Mouse (Mus musculus): ENCODE measurements around the gene Fancc. TPM values are rescaled to one million over a fixed set of nuclear protein-coding genes. Genes with fewer than 3 reads are reported as not detected.

Gene Fancc
- polyA plus RNA-seq, 1 experiment from 2014 or later = 23.2 TPM

DNA sequence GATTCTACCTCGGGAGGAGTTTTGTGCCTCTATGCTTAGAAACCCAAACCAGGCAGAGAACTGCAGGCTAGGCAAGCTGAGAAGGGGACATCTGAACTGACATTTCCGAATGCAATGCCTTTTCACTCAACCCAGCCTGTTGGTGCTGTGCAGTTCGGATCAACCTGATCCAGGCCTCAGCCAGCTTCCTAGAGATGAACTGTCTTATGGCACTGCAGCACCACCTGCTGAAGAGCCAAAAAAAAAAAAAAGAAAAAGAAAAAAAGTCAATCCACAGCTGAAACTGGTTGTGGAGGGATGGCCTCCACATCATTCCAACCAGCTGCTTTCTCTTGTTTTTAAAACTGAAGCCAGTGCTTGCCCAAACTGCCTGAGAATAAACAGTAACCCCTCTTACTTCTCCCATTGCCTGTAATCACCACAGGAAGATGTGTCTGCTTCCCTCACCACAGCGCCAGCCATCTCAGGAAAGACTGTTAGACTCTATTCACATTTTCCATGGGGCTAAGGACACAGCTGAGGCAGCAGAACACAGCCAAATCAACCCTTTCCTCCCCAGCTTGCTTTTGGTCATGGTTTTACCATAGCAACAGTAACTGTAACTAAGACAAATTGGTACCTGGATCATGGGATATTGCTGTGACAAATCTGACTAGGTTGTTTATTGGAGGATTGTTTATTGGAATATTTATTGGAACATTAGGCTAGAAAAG is 85.6 kb downstream of the Fancc start:
- WGBS = 44% methylated on average over 4 of the region's 4 CpGs
- Histone ChIP-seq H3K27me3 (no peaks in the 10 kb centered on the region), H3K4me2 (replicated peaks) (no peak overlapping the region), H3K9ac (no peak overlapping the region), H3K4me1 (0 out of 2 replicates have a peak, but pooled peaks cover 8% of the 10 kb centered on the region), H3K27ac (no peak overlapping the region), H3K4me3 (no peak overlapping the region), H3K9me3 (no peaks in the 10 kb centered on the region), H3K36me3 (no peaks in the 10 kb centered on the region)
- no peak for ATAC-seq (ENCODE audit: low FRiP score, low read depth)

DNA sequence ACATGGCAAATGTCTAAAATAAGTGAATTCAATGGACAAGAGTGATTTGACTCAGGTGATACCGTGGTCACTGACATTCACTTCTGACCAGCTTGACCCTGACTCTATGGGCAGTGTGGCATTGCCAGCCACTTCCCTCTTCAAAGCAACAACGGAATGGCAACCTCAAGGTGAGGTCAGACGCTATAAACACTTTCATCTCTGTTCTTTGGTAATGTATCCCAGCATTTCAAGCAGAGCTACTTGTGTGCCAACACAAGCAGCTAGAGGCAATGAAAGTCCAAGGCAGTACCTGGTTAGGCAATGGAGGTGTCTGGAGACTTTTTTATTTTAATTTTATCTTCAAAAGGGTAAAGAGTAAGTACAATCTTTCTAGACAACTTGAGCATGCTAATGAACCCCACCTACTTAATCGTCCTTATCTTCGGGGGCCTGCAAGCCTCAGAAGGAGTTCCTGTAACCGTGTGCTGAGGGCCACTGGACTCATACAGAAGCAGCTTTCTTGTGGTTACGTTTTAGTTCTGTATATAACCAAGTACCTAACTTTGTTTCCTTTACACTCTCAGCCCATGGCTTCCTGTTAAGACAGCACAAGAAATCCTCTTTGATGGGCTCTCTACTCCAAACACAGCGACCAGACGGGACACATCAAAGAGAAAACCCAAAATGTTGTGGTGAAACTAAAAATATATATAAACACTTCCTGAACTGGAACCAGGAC is 86.3 kb downstream of the Fancc start:
- 57% methylated on average over 9 of the region's 9 CpGs for WGBS
- Histone ChIP-seq H3K27me3 (no peaks in the 10 kb centered on the region), H3K4me1 (0 out of 2 replicates have a peak, but pooled peaks cover 8% of the 10 kb centered on the region), H3K4me3 (no peak overlapping the region), H3K27ac (no peak overlapping the region), H3K36me3 (no peaks in the 10 kb centered on the region), H3K4me2 (replicated peaks) (no peak overlapping the region), H3K9me3 (no peaks in the 10 kb centered on the region), H3K9ac (no peak overlapping the region)
- ATAC-seq (ENCODE audit: low FRiP score, low read depth) = no peak

GRCm38 (mm10) chr13:63405151-63405550 is 91.9 kb downstream of the Fancc start:
- H3K9me3 ChIP-seq = no peaks in the 10 kb centered on the region
- H3K4me1 ChIP-seq = peaks cover 7% of the 10 kb centered on the region; the same call in 1 of the 2 replicates
- H3K27me3 ChIP-seq = no peaks in the 10 kb centered on the region
- ATAC-seq (ENCODE audit: low FRiP score, low read depth) = no peak
- H3K36me3 ChIP-seq = no peaks in the 10 kb centered on the region
- H3K4me2 ChIP-seq (replicated peaks) = no peak overlapping the region
- H3K4me3 ChIP-seq = no peak overlapping the region
- WGBS = 76% methylated on average over 4 of the region's 4 CpGs
- H3K9ac ChIP-seq = no peak overlapping the region
- no peak overlapping the region for H3K27ac ChIP-seq

DNA sequence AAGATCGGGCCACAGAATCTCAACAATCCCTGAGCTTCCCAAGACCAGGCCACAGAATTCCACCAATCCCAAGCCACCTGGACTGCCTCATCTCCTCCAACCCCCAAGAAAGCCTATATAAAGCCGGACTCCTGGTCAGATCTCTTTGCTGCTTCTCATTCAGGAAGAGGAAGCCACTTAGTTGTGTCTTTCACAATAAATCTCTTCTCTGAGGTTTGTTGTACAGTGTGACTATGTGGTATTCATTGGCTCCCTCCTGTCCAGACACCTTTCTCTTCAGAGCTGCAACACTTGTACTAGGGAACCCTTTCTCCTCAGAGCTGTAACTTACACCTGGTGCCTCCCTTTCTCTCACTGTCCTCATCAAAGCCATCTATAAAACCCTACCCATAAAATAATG is 92.4 kb downstream of the Fancc start:
- no peak overlapping the region for H3K4me3 ChIP-seq
- no peak overlapping the region for H3K27ac ChIP-seq
- no peak overlapping the region for H3K4me2 ChIP-seq (replicated peaks)
- H3K9me3 ChIP-seq = no peaks in the 10 kb centered on the region
- no peaks in the 10 kb centered on the region for H3K36me3 ChIP-seq
- H3K9ac ChIP-seq = no peak overlapping the region
- no peaks in the 10 kb centered on the region for H3K27me3 ChIP-seq
- no peak for ATAC-seq (ENCODE audit: low FRiP score, low read depth)
- H3K4me1 ChIP-seq = peaks cover 7% of the 10 kb centered on the region; the same call in 1 of the 2 replicates
- WGBS = 77% methylated on average over 2 of the region's 2 CpGs

DNA sequence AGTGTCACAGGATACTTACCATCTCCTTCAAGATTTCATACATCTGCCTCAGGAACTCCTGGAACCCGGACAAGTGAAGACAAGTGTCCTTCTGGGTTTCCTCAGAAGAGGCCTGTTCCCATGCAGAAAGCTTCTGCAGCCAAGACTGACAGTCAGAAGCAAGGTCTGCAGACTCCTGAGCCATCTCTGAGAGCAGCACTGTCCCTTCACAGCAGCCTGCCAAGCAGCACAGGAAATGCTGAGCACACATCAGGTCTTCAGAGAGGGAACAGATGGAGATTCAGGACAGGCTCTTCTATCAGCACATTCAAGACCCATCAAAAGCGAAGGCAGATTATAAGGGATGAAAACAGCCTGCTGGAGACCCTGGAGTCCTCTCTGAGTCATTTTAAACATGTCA is 94.3 kb downstream of the Fancc start:
- Histone ChIP-seq H3K9ac (no peak overlapping the region), H3K27ac (no peak overlapping the region), H3K27me3 (no peaks in the 10 kb centered on the region), H3K36me3 (no peaks in the 10 kb centered on the region), H3K4me1 (peaks cover 7% of the 10 kb centered on the region; the same call in 1 of the 2 replicates), H3K4me3 (no peak overlapping the region), H3K9me3 (no peaks in the 10 kb centered on the region), H3K4me2 (replicated peaks) (no peak overlapping the region)
- 77% methylated on average over 2 of the region's 2 CpGs for WGBS
- no peak for ATAC-seq (ENCODE audit: low FRiP score, low read depth)

- Histone ChIP-seq H3K9me3 (no peaks in the 10 kb centered on the region), H3K36me3 (no peaks in the 10 kb centered on the region), H3K4me2 (replicated peaks) (no peak overlapping the region), H3K4me1 (peaks cover 9% of the 10 kb centered on the region), H3K4me3 (no peak overlapping the region), H3K9ac (no peak overlapping the region), H3K27ac (no peak overlapping the region), H3K27me3 (no peaks in the 10 kb centered on the region)
- ATAC-seq (ENCODE audit: low FRiP score, low read depth) = no peak
- 89% methylated on average over 6 of the region's 6 CpGs for WGBS
These were observed 97.0 kb downstream of the Fancc start for GRCm38 (mm10) chr13:63400069-63400468.

- no peak for ATAC-seq (ENCODE audit: low FRiP score, low read depth)
- no peak overlapping the region for H3K4me3 ChIP-seq
- H3K27me3 ChIP-seq = no peaks in the 10 kb centered on the region
- no peak overlapping the region for H3K9ac ChIP-seq
- peaks cover 8% of the 10 kb centered on the region for H3K4me1 ChIP-seq
- H3K36me3 ChIP-seq = no peaks in the 10 kb centered on the region
- H3K9me3 ChIP-seq = no peaks in the 10 kb centered on the region
- H3K4me2 ChIP-seq (replicated peaks) = no peak overlapping the region
- H3K27ac ChIP-seq = no peak overlapping the region
- WGBS = 91% methylated on average over 1 of the region's 1 CpGs
These were observed 99.7 kb downstream of the Fancc start for GRCm38 (mm10) chr13:63397420-63397819.

DNA sequence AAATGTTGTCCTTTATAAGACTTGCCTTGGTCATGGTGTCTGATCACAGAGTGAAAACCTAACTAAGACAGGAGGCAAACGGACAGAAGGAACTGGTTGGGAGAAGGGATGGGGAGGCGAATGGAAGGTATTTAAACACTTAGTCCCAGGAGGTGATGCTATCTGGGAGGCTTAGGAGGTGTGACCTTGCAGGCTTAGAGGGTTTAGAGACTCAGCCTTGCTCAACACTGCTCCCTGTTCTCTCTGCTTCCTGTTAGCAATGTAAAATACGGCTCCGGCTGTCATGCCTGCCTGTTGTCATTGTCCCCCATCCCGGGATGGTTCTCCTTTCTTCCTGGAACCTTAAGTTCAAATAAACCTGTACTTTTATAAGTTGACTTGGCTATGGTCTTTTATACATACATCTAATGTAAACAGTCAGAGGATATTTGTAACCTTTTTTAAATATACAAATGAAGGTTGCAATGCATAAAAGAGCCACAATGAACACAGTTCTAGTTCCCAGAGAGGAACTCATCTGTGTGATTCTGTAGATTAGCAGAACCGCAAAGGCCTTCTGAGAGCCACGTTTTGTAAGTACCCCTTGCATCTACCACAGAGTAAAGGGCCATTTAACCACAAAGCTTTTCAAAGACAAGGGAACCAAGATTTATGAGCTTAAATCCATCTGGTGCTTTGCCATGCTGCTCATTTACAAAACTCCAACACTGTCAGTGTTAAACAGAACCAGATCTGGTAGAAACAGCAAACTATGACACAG is 102.6 kb downstream of the Fancc start:
- WGBS = 65% methylated on average over 7 of the region's 7 CpGs
- H3K9me3 ChIP-seq = no peaks in the 10 kb centered on the region
- peaks cover 8% of the 10 kb centered on the region for H3K4me1 ChIP-seq
- H3K9ac ChIP-seq = no peak overlapping the region
- ATAC-seq (ENCODE audit: low FRiP score, low read depth) = no peak
- no peaks in the 10 kb centered on the region for H3K27me3 ChIP-seq
- no peak overlapping the region; the same call in 1 of the 2 replicates for H3K27ac ChIP-seq
- no peaks in the 10 kb centered on the region for H3K36me3 ChIP-seq
- H3K4me3 ChIP-seq = no peak overlapping the region
- no peak overlapping the region for H3K4me2 ChIP-seq (replicated peaks)

DNA sequence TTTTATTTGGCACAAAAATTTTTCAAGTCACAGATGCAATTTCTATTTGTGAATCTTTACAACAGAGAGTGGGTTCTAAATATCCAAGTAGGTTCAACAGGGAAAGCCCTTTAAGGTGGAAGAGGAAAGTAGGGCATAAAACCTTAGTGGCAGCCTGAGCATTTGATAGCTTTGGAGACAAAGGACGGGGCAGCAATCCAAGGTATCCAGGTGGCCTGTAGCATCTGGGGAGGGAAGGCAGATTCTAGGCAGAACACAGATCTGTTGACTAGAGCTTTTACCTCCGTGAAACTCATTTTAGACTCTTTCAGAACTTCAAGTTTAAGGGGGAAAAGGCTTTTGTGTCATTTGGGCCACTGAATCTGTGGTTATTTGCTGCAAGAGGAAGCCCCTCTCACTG is 111.8 kb downstream of the Fancc start:
- Histone ChIP-seq H3K4me3 (no peak overlapping the region), H3K4me1 (no peaks in the 10 kb centered on the region), H3K36me3 (no peaks in the 10 kb centered on the region), H3K4me2 (replicated peaks) (no peak overlapping the region), H3K27me3 (no peaks in the 10 kb centered on the region), H3K9ac (no peak overlapping the region), H3K27ac (no peak overlapping the region), H3K9me3 (peaks cover 3% of the 10 kb centered on the region; the same call in 1 of the 2 replicates)
- no peak for ATAC-seq (ENCODE audit: low FRiP score, low read depth)
- 78% methylated on average over 2 of the region's 2 CpGs for WGBS

DNA sequence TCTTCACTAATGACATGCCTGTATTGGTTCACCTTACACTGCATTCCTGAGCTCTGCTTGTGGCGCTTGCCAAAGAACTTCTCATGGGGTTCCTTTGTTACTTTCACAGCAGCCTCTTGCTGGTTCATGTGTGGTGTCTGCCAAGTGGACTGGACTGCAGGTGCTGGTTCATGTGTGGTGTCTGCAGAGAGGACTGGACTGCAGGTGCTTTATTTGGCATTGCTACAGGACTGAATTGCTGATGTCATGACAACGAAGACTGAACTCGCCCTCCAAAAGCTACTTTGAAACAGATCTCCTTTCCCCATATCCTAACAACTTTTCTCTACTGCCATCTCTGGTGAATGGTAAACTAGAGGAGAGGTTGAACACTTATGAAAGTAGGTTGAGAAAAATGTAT is 112.3 kb downstream of the Fancc start:
- H3K4me2 ChIP-seq (replicated peaks) = no peak overlapping the region
- H3K4me3 ChIP-seq = no peak overlapping the region
- peaks cover 3% of the 10 kb centered on the region; the same call in 1 of the 2 replicates for H3K9me3 ChIP-seq
- no peak overlapping the region for H3K27ac ChIP-seq
- no peak overlapping the region for H3K9ac ChIP-seq
- 81% methylated on average over 3 of the region's 3 CpGs for WGBS
- no peaks in the 10 kb centered on the region for H3K27me3 ChIP-seq
- ATAC-seq (ENCODE audit: low FRiP score, low read depth) = no peak
- no peaks in the 10 kb centered on the region for H3K36me3 ChIP-seq
- no peaks in the 10 kb centered on the region for H3K4me1 ChIP-seq

GRCm38 (mm10) chr13:63382206-63382605 is 114.9 kb downstream of the Fancc start:
- H3K9me3 ChIP-seq = peaks cover 3% of the 10 kb centered on the region; the same call in 1 of the 2 replicates
- no peaks in the 10 kb centered on the region for H3K4me1 ChIP-seq
- no peaks in the 10 kb centered on the region for H3K27me3 ChIP-seq
- 46% methylated on average over 2 of the region's 2 CpGs for WGBS
- no peak overlapping the region for H3K4me2 ChIP-seq (replicated peaks)
- no peak overlapping the region for H3K9ac ChIP-seq
- ATAC-seq (ENCODE audit: low FRiP score, low read depth) = no peak
- no peak overlapping the region for H3K4me3 ChIP-seq
- no peaks in the 10 kb centered on the region for H3K36me3 ChIP-seq
- no peak overlapping the region for H3K27ac ChIP-seq
